Mouse (Mus musculus) T-helper 2 cell (primary cell): ENCODE data around the gene Smim26.

ENCODE experiments used
- in situ Hi-C: fragments of 300-600 bp; cut with MboI, MseI; formaldehyde crosslinking; loops from one replicate; pipeline ENCODE4 v1.15.1; 2025; ENCODE audit warnings: high pct_unique_total_duplicates

Smim26 gene

GRCm38 (mm10) chr2:144635644-144636320 is 41.9 kb downstream of the Smim26 start:
- in situ Hi-C loops: loop anchor here (10.0 kb wide), 1 partner anchor 949 kb away; no protein-coding TSS in a partner anchor

GRCm38 (mm10) chr2:144637204-144637603 is 43.4 kb downstream of the Smim26 start:
- in situ Hi-C loops: loop anchor here (10.0 kb wide), 1 partner anchor 948 kb away; no protein-coding TSS in a partner anchor

- in situ Hi-C loops: loop anchor here (10.0 kb wide), 1 partner anchor 947 kb away; no protein-coding TSS in a partner anchor
Measured at GRCm38 (mm10) chr2:144637671-144638395, 44.0 kb downstream of the Smim26 start.

- in situ Hi-C loops: loop anchor here (10.0 kb wide), 1 partner anchor 946 kb away; no protein-coding TSS in a partner anchor
Measured at GRCm38 (mm10) chr2:144638719-144639118, 44.9 kb downstream of the Smim26 start.

GRCm38 (mm10) chr2:144640101-144640500 is 46.2 kb downstream of the Smim26 start:
- in situ Hi-C loops: no loop called here

GRCm38 (mm10) chr2:144641991-144642390 is 48.1 kb downstream of the Smim26 start:
- in situ Hi-C loops: no loop called here
